Mouse (Mus musculus): ENCODE measurements around the gene Fn3krp. TPM values are rescaled to one million over a fixed set of nuclear protein-coding genes. Genes with fewer than 3 reads are reported as not detected.

The Fn3krp gene
- polyA plus RNA-seq, 2 experiments: 7.4 to 11.6 TPM

GRCm38 (mm10) chr11:121433397-121433796, 12.2 kb downstream of the Fn3krp start:
- Histone ChIP-seq H3K4me3 (replicated peaks; ENCODE audit: low read length) (no peak overlapping the region), H3K36me3 (ENCODE audit: control insufficient read depth, insufficient read depth, low read length) (peaks cover 23% of the 10 kb centered on the region), H3K27ac (replicated peaks; ENCODE audit: low read depth, low read length) (no peak overlapping the region), H3K27me3 (ENCODE audit: control insufficient read depth, insufficient read depth, low read length) (no peaks in the 10 kb centered on the region), H3K4me1 (ENCODE audit: control insufficient read depth, insufficient read depth, low read length) (0 out of 2 replicates have a peak, but pooled peaks cover 3% of the 10 kb centered on the region), H3K4me2 (replicated peaks; ENCODE audit: low read depth, low read length, severe bottlenecking) (no peak overlapping the region), H3K9me3 (ENCODE audit: control insufficient read depth, low read length) (no peaks in the 10 kb centered on the region), H3K9ac (ENCODE audit: low read depth, low read length, severe bottlenecking) (no peak overlapping the region)
- no peak for DNase-seq (ENCODE audit: low spot score)
- no peak for TF ChIP-seq POLR2A (IDR thresholded peaks at IDR 0.05; ENCODE audit: borderline replicate concordance, extremely low read depth, insufficient read depth, insufficient read length)
- no peak for ATAC-seq (ENCODE audit: low FRiP score, low read depth)
- WGBS: 84% methylated on average over 4 of the region's 4 CpGs

- DNase-seq (ENCODE audit: low spot score) (peak; percentile 69), ATAC-seq (ENCODE audit: low FRiP score, low read depth) (peak; percentile 87)
- 8% methylated on average over 30 of the region's 30 CpGs for WGBS
Measured at GRCm38 (mm10) chr11:121434156-121435155, 13.3 kb downstream of the Fn3krp start, which contains the start of gene Fn3k. TSS of gene Fn3k (plus strand) at chr11:121434913.

GRCm38 (mm10) chr11:121437236-121437635, 16.0 kb downstream of the Fn3krp start:
- Histone ChIP-seq H3K9ac (ENCODE audit: low read depth, low read length, severe bottlenecking) (no peak overlapping the region), H3K9me3 (ENCODE audit: control insufficient read depth, low read length) (no peaks in the 10 kb centered on the region), H3K4me3 (replicated peaks; ENCODE audit: low read length) (no peak overlapping the region), H3K4me2 (replicated peaks; ENCODE audit: low read depth, low read length, severe bottlenecking) (no peak overlapping the region), H3K27me3 (ENCODE audit: control insufficient read depth, insufficient read depth, low read length) (no peaks in the 10 kb centered on the region), H3K36me3 (ENCODE audit: control insufficient read depth, insufficient read depth, low read length) (peaks cover 1% of the 10 kb centered on the region; the same call in 1 of the 2 replicates), H3K27ac (replicated peaks; ENCODE audit: low read depth, low read length) (no peak overlapping the region), H3K4me1 (ENCODE audit: control insufficient read depth, insufficient read depth, low read length) (0 out of 2 replicates have a peak, but pooled peaks cover 3% of the 10 kb centered on the region)
- DNase-seq (ENCODE audit: low spot score) (no peak), ATAC-seq (ENCODE audit: low FRiP score, low read depth) (no peak)
- whole genome bisulfite sequencing: 70% methylated on average over 5 of the region's 5 CpGs
- TF ChIP-seq POLR2A (IDR thresholded peaks at IDR 0.05; ENCODE audit: borderline replicate concordance, extremely low read depth, insufficient read depth, insufficient read length): no peak

More at GRCm38 (mm10) chr11:121434156-121435155, 13.3 kb downstream of the Fn3krp start, which contains the start of gene Fn3k:
- H3K36me3 ChIP-seq (ENCODE audit: control insufficient read depth, insufficient read depth, low read length): peaks cover 12% of the 10 kb centered on the region
- 0 out of 2 replicates have a peak, but pooled peaks cover 3% of the 10 kb centered on the region for H3K4me1 ChIP-seq (ENCODE audit: control insufficient read depth, insufficient read depth, low read length)
- peak within 1 kb of the TSS; percentile 38 for H3K4me3 ChIP-seq (replicated peaks; ENCODE audit: low read length)
- H3K27ac ChIP-seq (replicated peaks; ENCODE audit: low read depth, low read length): no peak within 1 kb of the TSS
- H3K4me2 ChIP-seq (replicated peaks; ENCODE audit: low read depth, low read length, severe bottlenecking): peak within 1 kb of the TSS; percentile 80
- no peaks in the 10 kb centered on the region for H3K27me3 ChIP-seq (ENCODE audit: control insufficient read depth, insufficient read depth, low read length)
- H3K9ac ChIP-seq (ENCODE audit: low read depth, low read length, severe bottlenecking): peak within 1 kb of the TSS; percentile 40
- H3K9me3 ChIP-seq (ENCODE audit: control insufficient read depth, low read length): no peaks in the 10 kb centered on the region
- TF ChIP-seq POLR2A (IDR thresholded peaks at IDR 0.05; ENCODE audit: borderline replicate concordance, extremely low read depth, insufficient read depth, insufficient read length): no peak

- no peak for ATAC-seq (ENCODE audit: low FRiP score, low read depth)
- H3K4me2 ChIP-seq (replicated peaks; ENCODE audit: low read depth, low read length, severe bottlenecking): no peak overlapping the region
- DNase-seq (ENCODE audit: low spot score): no peak
- no peak overlapping the region for H3K4me3 ChIP-seq (replicated peaks; ENCODE audit: low read length)
- no peak overlapping the region for H3K27ac ChIP-seq (replicated peaks; ENCODE audit: low read depth, low read length)
- 0 out of 2 replicates have a peak, but pooled peaks cover 3% of the 10 kb centered on the region for H3K4me1 ChIP-seq (ENCODE audit: control insufficient read depth, insufficient read depth, low read length)
- no peaks in the 10 kb centered on the region for H3K27me3 ChIP-seq (ENCODE audit: control insufficient read depth, insufficient read depth, low read length)
- no peaks in the 10 kb centered on the region for H3K9me3 ChIP-seq (ENCODE audit: control insufficient read depth, low read length)
- 65% methylated on average over 5 of the region's 5 CpGs for WGBS
- H3K9ac ChIP-seq (ENCODE audit: low read depth, low read length, severe bottlenecking): no peak overlapping the region
- H3K36me3 ChIP-seq (ENCODE audit: control insufficient read depth, insufficient read depth, low read length): no peaks in the 10 kb centered on the region
- no peak for TF ChIP-seq POLR2A (IDR thresholded peaks at IDR 0.05; ENCODE audit: borderline replicate concordance, extremely low read depth, insufficient read depth, insufficient read length)
Measured at GRCm38 (mm10) chr11:121439686-121440292, 18.6 kb downstream of the Fn3krp start.

- no peaks in the 10 kb centered on the region for H3K36me3 ChIP-seq (ENCODE audit: control insufficient read depth, insufficient read depth, low read length)
- no peaks in the 10 kb centered on the region for H3K4me1 ChIP-seq (ENCODE audit: control insufficient read depth, insufficient read depth, low read length)
- DNase-seq (ENCODE audit: low spot score): no peak
- no peak overlapping the region for H3K27ac ChIP-seq (replicated peaks; ENCODE audit: low read depth, low read length)
- no peak overlapping the region for H3K4me3 ChIP-seq (replicated peaks; ENCODE audit: low read length)
- no peaks in the 10 kb centered on the region for H3K9me3 ChIP-seq (ENCODE audit: control insufficient read depth, low read length)
- TF ChIP-seq POLR2A (IDR thresholded peaks at IDR 0.05; ENCODE audit: borderline replicate concordance, extremely low read depth, insufficient read depth, insufficient read length): no peak
- no peak overlapping the region for H3K9ac ChIP-seq (ENCODE audit: low read depth, low read length, severe bottlenecking)
- ATAC-seq (ENCODE audit: low FRiP score, low read depth): no peak
- WGBS: 87% methylated on average over 4 of the region's 4 CpGs
- no peaks in the 10 kb centered on the region for H3K27me3 ChIP-seq (ENCODE audit: control insufficient read depth, insufficient read depth, low read length)
- no peak overlapping the region for H3K4me2 ChIP-seq (replicated peaks; ENCODE audit: low read depth, low read length, severe bottlenecking)
Measured at GRCm38 (mm10) chr11:121441653-121442052, 20.5 kb downstream of the Fn3krp start.
